Mouse (Mus musculus) liver, embryonic 16.5 days (tissue): Measurements from ENCODE around the gene Kcnk4. TPM values are rescaled to one million over a fixed set of nuclear protein-coding genes. Genes with fewer than 3 reads are reported as not detected.

Experiments
- ATAC-seq: fragments of 200-750 bp; cut with Nextera tagmentation; 2 replicates; pipeline ENCODE4 v1.8.0; 2017; ENCODE audit warnings: low read depth, mild to moderate bottlenecking, moderate number of reproducible peaks, moderate library complexity
- H3K27ac ChIP-seq: fragments of 300-500 bp; sonication (generic); 2 replicates; pipeline ENCODE4 v1.5.1; 2014; ENCODE audit warnings: mild to moderate bottlenecking, low read length
- H3K27me3 ChIP-seq: fragments of 300-500 bp; sonication (generic); 2 replicates; pipeline ENCODE4 v1.6.1; 2014; ENCODE audit warnings: low read depth, low read length, mixed read lengths; ENCODE audit not compliant: control insufficient read depth, insufficient read depth
- H3K36me3 ChIP-seq: fragments of 300-500 bp; sonication (generic); 2 replicates; pipeline ENCODE4 v1.6.1; 2014; ENCODE audit warnings: mild to moderate bottlenecking; ENCODE audit not compliant: control insufficient read depth, insufficient read depth
- H3K4me1 ChIP-seq: fragments of 300-500 bp; sonication (generic); 2 replicates; pipeline ENCODE4 v1.6.1; 2014; ENCODE audit warnings: low read depth, low read length, mixed read lengths; ENCODE audit not compliant: control insufficient read depth
- H3K4me2 ChIP-seq: fragments of 300-500 bp; sonication (generic); 2 replicates; pipeline ENCODE4 v1.6.1; 2014; ENCODE audit warnings: low read depth, low read length, mixed read lengths
- H3K4me3 ChIP-seq: fragments of 300-500 bp; sonication (generic); 2 replicates; pipeline ENCODE4 v1.5.1; 2014; ENCODE audit warnings: low read depth, mild to moderate bottlenecking, low read length
- H3K9ac ChIP-seq: fragments of 300-500 bp; sonication (generic); 2 replicates; pipeline ENCODE4 v1.6.1; 2014; ENCODE audit warnings: low read depth, low read length
- H3K9me3 ChIP-seq: fragments of 300-500 bp; sonication (generic); replicated peaks from 2 replicates; pipeline ENCODE4 v1.6.1; 2016; ENCODE audit warnings: low read length; ENCODE audit not compliant: control insufficient read depth
- whole genome bisulfite sequencing: fragments of 180-500 bp; shearing (Covaris S2); extraction: QIAGEN DNeasy Blood & Tissue Kit; methylation state at CpG from one replicate; pipeline ENCODE4 v1.1.7; 2014; ENCODE audit not compliant: insufficient replicate concordance; 5-methylcytosine and 5-hydroxymethylcytosine counted together
- polyA plus RNA-seq: library from polyadenylated mRNA; unstranded; fragments of >200 nt; fragmentation: Nextera tagmentation; extraction: Ambion mirVana; gene quantifications from 2 replicates; pipeline ENCODE4 v1.2.1, GENCODE M21; 2015

The Kcnk4 gene
- polyA plus RNA-seq, 1 experiment from 2014 or later: 0.04 TPM

DNA sequence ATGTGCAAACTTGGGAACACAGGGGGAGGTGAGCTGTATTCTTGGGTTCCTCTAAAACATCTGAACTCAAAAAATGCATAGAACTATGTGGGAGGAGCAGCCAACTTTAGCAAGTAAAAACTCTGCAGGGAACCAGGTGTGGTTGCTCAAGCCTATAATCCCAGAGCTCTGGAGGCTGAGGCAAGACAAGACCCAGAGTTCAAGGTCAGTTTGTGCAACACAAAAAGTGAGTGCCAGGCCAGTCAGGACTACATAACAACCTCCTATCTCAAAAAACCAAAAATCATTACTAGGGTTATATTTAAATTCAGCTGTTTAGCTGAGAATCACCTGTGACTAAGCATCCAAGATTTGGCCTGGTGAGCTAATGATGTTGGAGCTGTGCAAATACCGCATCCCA, 2.3 kb downstream of the Kcnk4 start:
- Histone ChIP-seq H3K9me3 (no peaks in the 10 kb centered on the region), H3K4me2 (no peak overlapping the region), H3K27me3 (peaks cover 83% of the 10 kb centered on the region), H3K9ac (no peak overlapping the region), H3K36me3 (no peaks in the 10 kb centered on the region), H3K4me3 (no peak overlapping the region), H3K4me1 (peaks cover 4% of the 10 kb centered on the region), H3K27ac (no peak overlapping the region)
- 46% methylated on average over 1 of the region's 1 CpGs for WGBS
- ATAC-seq: no peak

DNA sequence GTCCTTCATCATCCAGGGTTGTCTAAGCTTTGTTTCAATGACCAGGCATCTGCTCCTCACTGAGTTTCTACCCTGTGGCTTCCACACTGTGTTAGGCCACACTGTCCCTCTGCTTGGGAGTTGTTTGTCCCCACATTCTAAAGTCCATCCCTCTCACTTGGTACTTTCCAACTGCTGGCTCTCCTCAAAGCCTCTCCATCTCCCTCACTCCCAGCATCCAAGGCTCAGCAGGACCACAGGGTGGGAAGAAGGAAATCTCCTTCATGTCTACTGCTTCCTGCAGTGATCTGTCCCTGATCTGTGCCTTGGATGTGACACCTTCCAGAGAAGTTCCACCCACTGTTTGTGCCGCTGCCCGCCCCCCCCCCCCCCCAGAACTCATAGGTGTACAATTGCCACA, 3.3 kb downstream of the Kcnk4 start:
- no peaks in the 10 kb centered on the region for H3K36me3 ChIP-seq
- peaks cover 91% of the 10 kb centered on the region for H3K27me3 ChIP-seq
- H3K9ac ChIP-seq: no peak overlapping the region
- peaks cover 7% of the 10 kb centered on the region for H3K4me1 ChIP-seq
- no peaks in the 10 kb centered on the region for H3K9me3 ChIP-seq
- no peak overlapping the region for H3K4me2 ChIP-seq
- H3K4me3 ChIP-seq: no peak overlapping the region
- no peak overlapping the region for H3K27ac ChIP-seq
- 0% methylated on average over 2 of the region's 2 CpGs for WGBS
- no peak for ATAC-seq

DNA sequence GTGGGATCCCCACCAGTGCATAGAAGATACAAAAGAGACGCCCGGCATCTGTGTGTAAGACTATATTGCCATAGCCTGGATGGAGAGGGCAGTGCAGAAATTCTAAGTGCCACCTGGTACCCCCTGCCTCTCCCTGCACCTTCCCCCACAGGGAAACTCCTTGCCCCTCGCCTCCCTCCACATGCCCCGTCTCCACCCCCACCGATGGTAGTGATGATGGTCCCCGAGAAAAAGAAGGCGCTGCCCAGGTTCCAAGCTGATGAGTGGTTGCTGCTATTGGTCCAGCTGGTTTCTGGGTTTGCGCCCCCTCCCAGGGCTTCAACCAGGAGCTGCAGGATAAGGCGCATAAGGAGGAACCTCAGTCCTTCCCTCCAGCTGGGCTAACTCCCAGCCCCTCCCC, 6.2 kb downstream of the Kcnk4 start:
- no peak overlapping the region for H3K4me3 ChIP-seq

DNA sequence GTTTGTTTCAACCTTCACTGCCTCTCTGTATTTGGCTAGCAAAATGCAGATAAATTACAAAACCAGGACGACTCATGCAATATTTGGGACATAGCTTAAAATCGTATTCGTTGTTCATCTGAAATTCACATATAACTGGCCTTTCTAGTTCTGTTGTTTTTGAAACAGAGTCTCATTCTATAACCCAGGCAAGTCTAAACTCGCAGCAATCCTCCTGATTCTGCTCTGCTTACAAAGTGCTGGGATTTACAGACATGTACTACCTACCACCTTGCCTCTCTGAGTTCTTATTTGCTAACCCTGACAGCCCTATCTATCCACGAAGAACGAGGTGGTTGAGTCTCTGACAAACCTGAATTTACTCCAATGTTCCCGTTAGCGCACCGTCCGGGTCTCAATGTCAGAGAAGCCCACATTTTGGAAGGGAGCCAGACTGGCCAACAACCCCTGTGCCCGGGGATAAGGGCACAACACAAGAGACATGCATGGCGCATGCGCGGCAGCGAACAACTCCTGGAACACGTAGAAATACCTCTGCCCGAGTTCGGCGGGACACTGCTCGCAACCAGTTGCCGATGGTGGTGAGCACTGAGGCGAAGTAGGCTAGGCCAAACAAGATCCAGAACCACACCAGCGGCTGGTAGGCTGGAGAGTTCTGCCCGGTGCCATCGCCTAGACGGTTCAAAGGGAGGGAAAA, 7.6 kb downstream of the Kcnk4 start:
- 0 out of 2 replicates have a peak overlapping the region, but pooled peaks have one; percentile 2 for H3K4me2 ChIP-seq
- H3K4me1 ChIP-seq: peaks cover 26% of the 10 kb centered on the region
- no peak overlapping the region for H3K27ac ChIP-seq
- no peak overlapping the region for H3K4me3 ChIP-seq
- peaks cover 79% of the 10 kb centered on the region for H3K27me3 ChIP-seq
- no peaks in the 10 kb centered on the region for H3K9me3 ChIP-seq
- ATAC-seq: no peak
- WGBS: 15% methylated on average over 26 of the region's 26 CpGs
- no peaks in the 10 kb centered on the region for H3K36me3 ChIP-seq
- H3K9ac ChIP-seq: no peak overlapping the region

More for the DNA sequence above, 6.2 kb downstream of the Kcnk4 start:
- no peak for ATAC-seq
- Histone ChIP-seq H3K4me1 (peaks cover 14% of the 10 kb centered on the region), H3K4me2 (no peak overlapping the region), H3K27me3 (peaks cover 89% of the 10 kb centered on the region), H3K9me3 (no peaks in the 10 kb centered on the region), H3K27ac (no peak overlapping the region), H3K36me3 (no peaks in the 10 kb centered on the region), H3K9ac (no peak overlapping the region)
- 15% methylated on average over 9 of the region's 9 CpGs for WGBS

DNA sequence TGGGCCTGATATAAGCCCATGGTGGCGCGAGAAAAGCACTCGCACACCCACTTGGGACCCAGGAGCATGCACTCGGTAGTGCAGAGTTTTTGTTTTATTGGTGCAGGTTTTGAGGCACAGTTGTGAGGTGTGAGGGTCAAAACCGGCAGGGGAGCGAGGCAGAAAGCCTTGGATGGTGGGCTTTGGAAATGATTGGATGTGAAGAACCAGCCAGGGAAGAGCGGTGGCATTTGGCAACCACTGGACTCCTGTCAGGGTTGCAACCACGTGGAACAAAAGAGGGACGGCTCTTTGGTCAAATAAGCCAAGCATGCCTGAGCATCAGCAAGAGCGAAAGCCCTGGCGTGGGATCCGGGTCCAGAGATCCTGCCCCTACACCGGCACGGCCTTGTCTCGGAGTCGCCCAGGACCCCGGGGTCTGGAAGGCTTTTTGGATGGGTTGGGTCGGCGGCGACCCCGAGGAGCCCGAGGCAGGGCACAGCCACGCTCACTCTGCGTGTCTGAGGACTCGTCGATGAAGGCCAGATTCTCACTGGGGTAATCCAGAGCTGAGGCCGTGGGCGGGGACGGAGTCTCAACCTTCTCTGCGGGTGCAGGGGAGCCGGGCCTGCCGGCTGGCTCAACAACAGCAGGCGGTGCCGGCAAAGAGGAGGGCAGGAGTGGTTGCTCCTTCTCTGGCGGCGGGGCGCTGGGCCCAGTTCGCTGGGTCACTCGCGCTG, 8.5 kb downstream of the Kcnk4 start:
- no peaks in the 10 kb centered on the region for H3K36me3 ChIP-seq
- H3K9ac ChIP-seq: no peak overlapping the region
- no peaks in the 10 kb centered on the region for H3K9me3 ChIP-seq
- H3K4me3 ChIP-seq: no peak overlapping the region
- 15% methylated on average over 40 of the region's 40 CpGs for WGBS
- peaks cover 29% of the 10 kb centered on the region for H3K4me1 ChIP-seq
- H3K27ac ChIP-seq: no peak overlapping the region
- ATAC-seq: no peak
- H3K27me3 ChIP-seq: peaks cover 69% of the 10 kb centered on the region
- H3K4me2 ChIP-seq: no peak overlapping the region

DNA sequence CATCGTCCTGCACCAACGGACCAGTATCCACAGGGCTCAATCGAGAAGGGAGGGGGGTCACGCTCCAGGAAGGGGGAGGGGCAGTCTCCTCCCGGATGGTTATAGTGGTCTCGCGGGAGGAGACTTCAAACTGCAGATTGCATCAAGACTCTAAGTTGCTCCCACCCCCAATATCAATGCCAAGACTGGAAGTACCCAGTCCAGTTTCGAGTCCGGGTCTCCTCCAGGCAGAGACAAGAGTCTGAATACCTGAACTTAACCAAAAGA, 9.1 kb downstream of the Kcnk4 start, which contains the start of gene Catsperz:
Gene Catsperz (minus strand): TSS at position 74 of the 267 bp plus-strand sequence.
- H3K27ac ChIP-seq: no peak within 1 kb of the TSS
- no peak within 1 kb of the TSS for H3K9ac ChIP-seq
- no peaks in the 10 kb centered on the region for H3K36me3 ChIP-seq
- H3K4me2 ChIP-seq: peak within 1 kb of the TSS; percentile 42
- no peaks in the 10 kb centered on the region for H3K9me3 ChIP-seq
- H3K27me3 ChIP-seq: peaks cover 66% of the 10 kb centered on the region
- no peak for ATAC-seq
- H3K4me1 ChIP-seq: peaks cover 34% of the 10 kb centered on the region
- WGBS: 5% methylated on average over 9 of the region's 9 CpGs
- H3K4me3 ChIP-seq: peak within 1 kb of the TSS; percentile 33

DNA sequence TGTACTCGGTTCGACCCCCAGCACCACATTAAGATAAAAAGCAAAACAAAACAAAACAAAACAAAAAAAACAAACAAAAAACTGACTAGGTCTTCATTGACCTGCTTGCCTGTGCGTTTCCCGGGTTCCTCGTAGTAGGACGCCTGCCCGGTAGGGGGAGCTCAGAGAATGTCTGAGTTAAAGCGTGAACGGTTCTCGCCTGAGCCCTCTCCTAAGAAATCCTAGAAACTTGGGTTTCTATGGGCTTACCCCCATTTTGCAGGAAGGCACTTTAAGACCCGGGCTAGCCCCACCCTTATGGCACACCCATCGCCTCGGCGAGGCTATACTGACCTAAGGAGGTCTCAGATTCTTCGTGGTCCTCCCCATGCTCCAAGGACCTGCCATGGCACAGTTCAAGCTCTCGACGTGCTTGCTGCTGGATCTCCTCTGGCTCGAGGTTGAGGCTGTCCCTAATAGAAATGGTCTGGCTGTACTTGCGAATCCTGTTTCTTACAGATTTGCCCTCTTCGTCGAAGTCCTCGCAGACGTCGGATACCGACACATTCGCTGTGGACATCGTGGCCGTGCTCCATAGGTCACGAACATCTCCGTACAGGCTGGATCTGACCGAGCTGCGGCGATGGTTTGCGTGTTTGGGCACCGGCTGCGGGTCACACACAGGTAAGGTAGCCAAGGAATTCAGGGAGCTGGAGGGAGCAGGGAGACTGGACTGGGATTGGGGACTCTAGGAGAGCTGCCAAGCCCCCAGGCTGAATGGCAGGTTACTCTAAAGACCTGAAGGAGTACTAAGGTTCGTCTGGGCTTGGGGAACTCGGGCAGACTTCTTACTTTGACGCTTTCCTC, 9.6 kb downstream of the Kcnk4 start:
- no peak for ATAC-seq
- peaks cover 39% of the 10 kb centered on the region for H3K4me1 ChIP-seq
- H3K4me3 ChIP-seq: peak overlapping the region; percentile 33
- 3% methylated on average over 39 of the region's 39 CpGs for WGBS
- H3K9ac ChIP-seq: no peak overlapping the region
- H3K36me3 ChIP-seq: no peaks in the 10 kb centered on the region
- H3K9me3 ChIP-seq: no peaks in the 10 kb centered on the region
- H3K27ac ChIP-seq: no peak overlapping the region
- peak overlapping the region; percentile 42 for H3K4me2 ChIP-seq
- H3K27me3 ChIP-seq: peaks cover 63% of the 10 kb centered on the region

DNA sequence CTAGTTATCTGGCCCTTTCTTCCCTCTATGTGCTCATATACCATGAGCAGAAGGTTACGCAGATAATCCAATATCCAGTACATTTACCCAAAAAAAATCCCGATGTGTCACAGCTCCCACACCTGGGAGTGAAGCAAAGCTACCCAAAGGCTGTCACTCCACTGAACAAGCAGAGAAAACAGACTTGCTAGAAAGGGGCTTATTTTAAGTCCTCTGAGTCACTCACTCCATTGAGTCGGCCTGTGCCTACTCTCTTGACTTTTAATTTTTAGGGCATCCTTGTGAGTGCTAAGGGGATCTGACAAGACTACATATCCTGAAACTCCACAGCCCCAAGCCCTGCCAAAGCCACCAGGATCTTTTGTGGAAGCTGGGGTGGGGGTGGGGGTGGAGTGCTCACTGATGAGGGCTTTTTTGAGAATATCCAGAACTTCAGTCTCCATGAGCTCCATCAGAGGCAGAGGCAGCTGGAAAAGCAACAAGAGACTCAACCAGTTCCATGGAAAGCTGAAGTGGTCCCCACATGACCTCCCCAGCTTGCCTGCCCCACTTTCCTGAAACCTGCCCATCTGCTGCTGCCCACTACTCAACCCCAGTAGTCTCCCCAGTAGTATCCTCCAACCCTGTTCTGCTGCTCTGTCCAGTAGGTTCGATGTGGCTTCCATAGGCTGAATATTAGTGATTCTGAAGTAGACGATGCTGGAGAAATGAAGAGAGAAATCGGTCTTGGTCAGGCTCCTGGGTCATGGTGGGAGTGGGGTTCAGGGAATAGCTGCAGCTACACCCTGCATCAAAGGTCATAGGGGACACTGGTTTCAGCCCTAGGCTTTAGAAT, 11.2 kb downstream of the Kcnk4 start:
- ATAC-seq: no peak
- 53% methylated on average over 6 of the region's 6 CpGs for WGBS
- Histone ChIP-seq H3K9ac (peak overlapping the region; percentile 60; the same call in 1 of the 2 replicates), H3K9me3 (no peaks in the 10 kb centered on the region), H3K4me2 (peak overlapping the region; percentile 100), H3K4me1 (peaks cover 42% of the 10 kb centered on the region), H3K27ac (no peak overlapping the region), H3K27me3 (peaks cover 51% of the 10 kb centered on the region), H3K36me3 (no peaks in the 10 kb centered on the region), H3K4me3 (peak overlapping the region; percentile 82)
